Mouse (Mus musculus): ENCODE measurements around the gene Trpc1. TPM values are rescaled to one million over a fixed set of nuclear protein-coding genes. Genes with fewer than 3 reads are reported as not detected.

The Trpc1 gene
- 1.9 TPM for polyA plus RNA-seq (2015; fragmentation: Illumina TruSeq; extraction: RNeasy Lipid Tissue Mini Kit (QIAGEN cat#74804); ENCODE audit: insufficient read depth, low replicate concordance)

GRCm38 (mm10) chr9:95750037-95750511 is at the start of gene Trpc1:
TSS of gene Trpc1 (minus strand) at chr9:95750375.

Other genes with a start within 250 kb of the Trpc1 start
- gene U2surp, start 238.4 kb downstream of the Trpc1 start, polyA plus RNA-seq (2015; fragmentation: Illumina TruSeq; extraction: RNeasy Lipid Tissue Mini Kit (QIAGEN cat#74804); ENCODE audit: insufficient read depth, low replicate concordance), result 88.8 TPM
- 16.1 TPM for gene Paqr9, start 190.7 kb downstream of the Trpc1 start, polyA plus RNA-seq (2015; fragmentation: Illumina TruSeq; extraction: RNeasy Lipid Tissue Mini Kit (QIAGEN cat#74804); ENCODE audit: insufficient read depth, low replicate concordance)
- gene Pcolce2, start 112.8 kb downstream of the Trpc1 start, polyA plus RNA-seq (2015; fragmentation: Illumina TruSeq; extraction: RNeasy Lipid Tissue Mini Kit (QIAGEN cat#74804); ENCODE audit: insufficient read depth, low replicate concordance), result 5.4 TPM
- 2.5 TPM for gene Pls1, start 94.9 kb upstream of the Trpc1 start, polyA plus RNA-seq (2015; fragmentation: Illumina TruSeq; extraction: RNeasy Lipid Tissue Mini Kit (QIAGEN cat#74804); ENCODE audit: insufficient read depth, low replicate concordance)
- 31.0 TPM for gene Atr, start 107.2 kb upstream of the Trpc1 start, polyA plus RNA-seq (2015; fragmentation: Illumina TruSeq; extraction: RNeasy Lipid Tissue Mini Kit (QIAGEN cat#74804); ENCODE audit: insufficient read depth, low replicate concordance)
- 35.7 TPM for gene Xrn1, start 204.4 kb upstream of the Trpc1 start, polyA plus RNA-seq (2015; fragmentation: Illumina TruSeq; extraction: RNeasy Lipid Tissue Mini Kit (QIAGEN cat#74804); ENCODE audit: insufficient read depth, low replicate concordance)